Mouse (Mus musculus): ENCODE results near the gene Snx3. TPM values are rescaled to one million over a fixed set of nuclear protein-coding genes. Genes with fewer than 3 reads are reported as not detected.

Snx3 gene
- polyA plus RNA-seq, 1 experiment = 328 TPM

DNA sequence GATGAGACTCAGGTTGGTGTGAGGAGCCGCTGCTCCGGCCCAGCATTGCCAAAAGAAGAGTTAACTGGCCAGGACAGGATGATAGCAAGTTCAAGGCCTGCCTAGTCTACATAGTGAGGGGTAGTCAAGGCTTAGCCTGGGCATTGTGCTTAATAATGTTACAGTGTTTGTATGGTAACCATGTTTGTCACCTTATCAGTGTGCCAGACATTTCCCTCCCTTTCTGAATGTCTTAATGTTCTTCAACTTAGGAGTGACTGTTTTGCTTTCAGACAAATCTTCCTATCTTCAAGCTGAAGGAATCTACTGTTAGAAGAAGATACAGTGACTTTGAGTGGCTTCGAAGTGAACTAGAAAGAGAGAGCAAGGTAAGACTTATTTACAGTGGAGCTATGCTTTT is 23.9 kb downstream of the Snx3 start:
- TF ChIP-seq CTCF (IDR thresholded peaks at IDR 0.05; ENCODE audit: low read depth, low read length) = no peak
- no peak for TF ChIP-seq POLR2A (IDR thresholded peaks at IDR 0.05; ENCODE audit: borderline replicate concordance, low read depth, low read length)
- Histone ChIP-seq H3K4me1 (ENCODE audit: control insufficient read depth, insufficient read depth, low read length) (peaks cover 3% of the 10 kb centered on the region), H3K27ac (ENCODE audit: insufficient read depth, low read depth, low read length) (no peak overlapping the region), H3K4me3 (ENCODE audit: insufficient read depth, low read length) (no peak overlapping the region)

DNA sequence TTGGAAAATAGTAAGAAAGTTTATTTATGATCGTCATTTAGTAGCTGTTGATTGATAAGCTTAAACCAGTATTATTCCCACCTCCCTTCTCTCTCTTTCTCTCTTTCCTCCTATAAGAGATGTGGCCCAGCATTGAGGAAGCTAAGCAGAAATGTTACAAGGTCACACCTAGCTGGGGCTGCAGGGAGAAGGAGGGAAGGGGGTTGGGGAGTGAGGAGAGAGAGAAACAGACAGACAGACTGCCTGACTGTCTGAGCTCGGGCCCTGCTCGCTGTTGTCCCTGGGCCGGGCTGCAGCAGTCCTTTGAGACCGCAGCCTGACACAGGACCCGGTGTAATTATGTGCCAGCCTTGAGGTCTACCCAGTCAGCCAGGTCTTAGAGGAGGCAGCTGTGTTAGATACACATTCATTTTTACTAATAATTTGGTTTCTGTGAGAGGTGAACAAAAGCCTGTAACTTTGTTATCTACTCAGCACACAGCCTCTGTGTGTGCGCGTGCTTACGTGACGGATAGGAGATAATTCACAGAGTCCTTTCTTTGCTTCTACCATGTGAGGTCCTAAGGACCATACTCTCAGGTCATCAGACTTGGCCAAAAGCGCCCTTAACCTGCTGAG is 32.1 kb downstream of the Snx3 start:
- H3K27ac ChIP-seq (ENCODE audit: insufficient read depth, low read depth, low read length) = no peak overlapping the region
- H3K4me1 ChIP-seq (ENCODE audit: control insufficient read depth, insufficient read depth, low read length) = no peaks in the 10 kb centered on the region
- no peak overlapping the region for H3K4me3 ChIP-seq (ENCODE audit: insufficient read depth, low read length)
- no peak for TF ChIP-seq POLR2A (IDR thresholded peaks at IDR 0.05; ENCODE audit: borderline replicate concordance, low read depth, low read length)
- TF ChIP-seq CTCF (IDR thresholded peaks at IDR 0.05; ENCODE audit: low read depth, low read length) = no peak

DNA sequence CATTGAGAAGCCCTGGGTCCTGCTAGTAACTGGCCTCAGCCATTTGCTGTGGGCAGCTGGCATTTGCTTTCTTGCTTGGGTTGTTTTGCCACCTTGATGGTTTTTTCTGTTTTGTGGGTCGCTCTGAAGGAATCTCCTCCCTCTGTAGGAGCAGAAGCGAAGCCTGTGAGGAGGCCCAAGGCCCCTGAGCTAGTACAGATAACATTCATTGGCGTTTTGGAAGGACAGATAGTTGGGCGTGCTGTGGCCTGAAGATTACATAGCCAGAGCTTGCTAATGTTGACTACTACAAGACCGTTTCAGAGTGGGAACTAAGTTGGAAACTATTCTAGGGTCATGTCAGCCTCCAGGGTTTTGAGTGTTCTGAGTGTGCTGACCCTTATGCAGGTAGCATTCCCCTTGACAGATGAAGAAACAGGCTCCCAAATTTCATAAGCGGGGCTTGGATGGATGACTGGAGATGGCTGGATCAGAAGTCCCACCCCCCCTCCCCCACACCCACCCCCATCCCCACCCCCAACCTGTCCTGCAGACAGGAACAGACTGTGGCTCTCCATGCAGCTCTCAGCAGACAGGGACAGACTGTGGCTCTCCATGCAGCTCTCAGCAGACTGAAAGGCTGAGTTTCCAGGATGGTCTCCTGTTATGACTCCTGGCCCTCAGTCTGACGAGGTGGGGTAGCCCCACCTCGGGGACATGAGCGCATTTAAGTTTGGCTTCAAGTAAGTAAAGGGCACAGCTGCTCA is 35.9 kb downstream of the Snx3 start:
- no peak overlapping the region for H3K27ac ChIP-seq (ENCODE audit: insufficient read depth, low read depth, low read length)
- TF ChIP-seq CTCF (IDR thresholded peaks at IDR 0.05; ENCODE audit: low read depth, low read length) (no peak), POLR2A (IDR thresholded peaks at IDR 0.05; ENCODE audit: borderline replicate concordance, low read depth, low read length) (no peak)
- no peaks in the 10 kb centered on the region for H3K4me1 ChIP-seq (ENCODE audit: control insufficient read depth, insufficient read depth, low read length)
- no peak overlapping the region for H3K4me3 ChIP-seq (ENCODE audit: insufficient read depth, low read length)

DNA sequence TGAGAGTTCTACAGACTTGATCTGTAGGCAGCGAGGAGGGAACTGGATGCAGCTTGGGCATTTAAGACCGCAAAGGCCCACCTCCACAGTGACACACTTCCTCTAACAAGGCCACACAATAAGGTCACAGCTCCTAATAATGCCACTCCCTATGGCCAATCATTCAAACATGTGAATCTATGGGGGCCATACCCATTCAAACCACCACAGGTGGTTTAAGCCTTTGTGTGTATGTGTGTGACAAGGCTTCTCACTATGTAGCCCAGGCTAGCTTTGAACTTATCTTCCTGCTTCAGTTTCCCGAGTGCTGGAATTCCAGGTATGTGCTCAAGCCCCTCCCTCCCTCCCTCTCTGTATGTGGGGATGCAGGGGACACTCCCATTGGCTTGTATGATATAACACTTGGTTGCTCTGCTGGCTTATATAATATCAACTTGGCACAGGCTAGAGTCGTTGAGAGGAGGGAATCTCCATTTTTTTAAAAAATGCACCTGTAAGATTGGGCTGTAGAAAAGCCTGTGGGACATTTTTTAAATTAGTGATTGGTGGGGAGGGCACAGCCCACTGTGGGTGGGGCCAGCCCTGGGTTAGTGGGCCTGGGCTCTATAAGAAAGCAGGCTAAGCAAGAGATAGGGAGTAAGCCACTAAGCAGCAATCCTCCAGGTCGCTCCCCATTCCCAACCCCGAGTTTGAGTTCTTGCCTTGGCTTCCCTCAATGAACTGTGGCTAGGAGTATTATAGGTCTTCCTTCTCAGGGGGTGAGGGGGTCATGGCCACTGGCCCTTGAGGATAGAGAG is 44.1 kb downstream of the Snx3 start:
- TF ChIP-seq POLR2A (IDR thresholded peaks at IDR 0.05; ENCODE audit: borderline replicate concordance, low read depth, low read length) (no peak), CTCF (IDR thresholded peaks at IDR 0.05; ENCODE audit: low read depth, low read length) (no peak)
- no peak overlapping the region for H3K27ac ChIP-seq (ENCODE audit: insufficient read depth, low read depth, low read length)
- no peaks in the 10 kb centered on the region for H3K4me1 ChIP-seq (ENCODE audit: control insufficient read depth, insufficient read depth, low read length)
- H3K4me3 ChIP-seq (ENCODE audit: insufficient read depth, low read length) = no peak overlapping the region

DNA sequence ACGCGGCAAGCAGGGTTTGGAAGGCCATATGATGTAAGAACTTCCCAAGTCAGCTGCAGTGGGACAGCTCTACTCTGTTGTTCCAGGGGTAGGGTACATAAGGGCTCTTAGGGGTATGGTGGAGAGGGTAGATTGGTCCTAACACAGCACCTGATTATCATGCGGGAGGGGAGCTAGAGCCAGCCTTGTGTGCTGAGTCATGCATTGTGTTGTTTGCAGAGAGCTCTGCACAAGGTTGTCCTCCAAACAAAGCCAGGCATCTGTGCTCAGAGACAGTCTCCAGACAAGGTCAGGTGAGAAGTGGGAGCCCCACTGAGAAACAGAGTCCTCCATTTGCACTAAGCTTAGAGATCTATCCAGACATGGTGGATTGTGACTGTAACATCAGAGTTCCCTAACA is 44.7 kb downstream of the Snx3 start:
- no peak for TF ChIP-seq CTCF (IDR thresholded peaks at IDR 0.05; ENCODE audit: low read depth, low read length)
- TF ChIP-seq POLR2A (IDR thresholded peaks at IDR 0.05; ENCODE audit: borderline replicate concordance, low read depth, low read length) = no peak
- H3K4me3 ChIP-seq (ENCODE audit: insufficient read depth, low read length) = no peak overlapping the region
- H3K27ac ChIP-seq (ENCODE audit: insufficient read depth, low read depth, low read length) = no peak overlapping the region
- no peaks in the 10 kb centered on the region for H3K4me1 ChIP-seq (ENCODE audit: control insufficient read depth, insufficient read depth, low read length)

DNA sequence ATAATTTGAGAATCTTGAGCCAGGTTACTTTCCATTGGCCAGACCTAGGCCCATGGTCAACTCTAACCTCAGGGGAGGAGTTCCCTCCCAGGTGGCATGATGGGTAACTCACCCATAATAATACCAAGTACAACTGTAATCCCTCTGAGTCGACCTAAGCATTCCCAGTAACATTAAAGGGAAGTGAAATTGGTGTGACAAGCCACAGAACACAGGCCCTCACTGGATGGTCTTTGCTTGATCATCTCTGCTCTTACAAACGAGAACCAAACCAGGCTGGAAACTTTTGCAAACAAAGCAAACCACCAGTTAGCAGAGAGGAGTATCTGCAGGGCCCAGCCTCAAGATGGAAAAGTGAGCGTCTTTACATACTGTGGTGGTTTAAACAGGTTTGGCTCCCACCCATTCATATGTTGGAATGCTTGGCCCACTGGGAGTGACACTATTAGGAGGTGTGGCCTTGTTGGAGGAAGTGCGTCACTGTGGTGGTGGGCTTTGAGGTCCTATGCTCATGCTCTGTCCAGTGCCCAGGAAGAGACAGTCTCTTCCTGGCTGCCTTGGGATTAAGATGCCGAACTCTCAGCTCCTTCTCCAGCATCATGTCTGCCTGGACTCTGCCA is 57.9 kb downstream of the Snx3 start:
- no peak overlapping the region for H3K4me3 ChIP-seq (ENCODE audit: insufficient read depth, low read length)
- TF ChIP-seq CTCF (IDR thresholded peaks at IDR 0.05; ENCODE audit: low read depth, low read length) = no peak
- no peak for TF ChIP-seq POLR2A (IDR thresholded peaks at IDR 0.05; ENCODE audit: borderline replicate concordance, low read depth, low read length)
- no peaks in the 10 kb centered on the region for H3K4me1 ChIP-seq (ENCODE audit: control insufficient read depth, insufficient read depth, low read length)
- H3K27ac ChIP-seq (ENCODE audit: insufficient read depth, low read depth, low read length) = no peak overlapping the region

DNA sequence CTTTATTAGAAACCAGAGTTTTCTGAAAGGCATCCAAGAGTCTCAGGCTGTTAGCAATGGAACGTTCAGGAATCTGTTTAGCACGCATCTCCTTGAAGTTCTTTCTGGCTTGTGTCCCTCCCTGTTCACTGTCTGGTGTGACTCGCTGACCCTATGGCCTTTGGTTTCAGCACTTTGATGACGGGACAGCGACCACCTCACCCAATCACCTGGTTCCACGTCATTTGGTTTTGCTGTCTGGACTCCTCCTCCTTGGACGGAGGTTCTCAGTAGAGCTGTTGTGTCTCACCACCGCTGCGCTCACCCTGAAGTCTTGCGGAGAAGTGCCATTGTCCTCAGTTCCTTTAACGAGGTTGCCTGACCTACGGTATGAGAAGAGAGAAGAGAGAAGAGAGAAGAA is 60.4 kb downstream of the Snx3 start:
- Histone ChIP-seq H3K4me3 (ENCODE audit: insufficient read depth, low read length) (no peak overlapping the region), H3K27ac (ENCODE audit: insufficient read depth, low read depth, low read length) (no peak overlapping the region), H3K4me1 (ENCODE audit: control insufficient read depth, insufficient read depth, low read length) (no peaks in the 10 kb centered on the region)
- TF ChIP-seq POLR2A (IDR thresholded peaks at IDR 0.05; ENCODE audit: borderline replicate concordance, low read depth, low read length) (no peak), CTCF (IDR thresholded peaks at IDR 0.05; ENCODE audit: low read depth, low read length) (no peak)

DNA sequence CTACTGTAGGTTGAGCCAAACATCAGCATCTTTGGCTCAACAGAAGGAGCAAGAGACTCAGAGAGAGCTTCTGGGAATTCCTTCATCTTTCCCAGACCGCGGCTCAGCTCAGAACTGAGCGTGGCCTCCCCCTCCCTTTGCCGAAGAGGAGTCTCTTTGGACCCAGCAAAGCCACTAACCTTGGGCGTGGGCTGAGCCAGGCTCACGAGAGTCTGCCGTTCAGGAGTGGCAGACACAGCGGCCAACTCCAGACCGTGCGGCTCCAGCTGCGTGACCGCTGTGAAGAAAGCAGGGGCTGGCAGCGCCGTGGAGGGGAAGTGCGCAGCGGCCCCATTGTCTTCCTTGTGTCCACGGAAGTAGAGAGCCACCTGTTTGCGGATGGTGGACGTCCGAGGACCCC is 70.7 kb downstream of the Snx3 start:
- Histone ChIP-seq H3K27ac (ENCODE audit: insufficient read depth, low read depth, low read length) (no peak overlapping the region), H3K4me1 (ENCODE audit: control insufficient read depth, insufficient read depth, low read length) (no peaks in the 10 kb centered on the region), H3K4me3 (ENCODE audit: insufficient read depth, low read length) (no peak overlapping the region)
- TF ChIP-seq CTCF (IDR thresholded peaks at IDR 0.05; ENCODE audit: low read depth, low read length) (no peak), POLR2A (IDR thresholded peaks at IDR 0.05; ENCODE audit: borderline replicate concordance, low read depth, low read length) (no peak)

DNA sequence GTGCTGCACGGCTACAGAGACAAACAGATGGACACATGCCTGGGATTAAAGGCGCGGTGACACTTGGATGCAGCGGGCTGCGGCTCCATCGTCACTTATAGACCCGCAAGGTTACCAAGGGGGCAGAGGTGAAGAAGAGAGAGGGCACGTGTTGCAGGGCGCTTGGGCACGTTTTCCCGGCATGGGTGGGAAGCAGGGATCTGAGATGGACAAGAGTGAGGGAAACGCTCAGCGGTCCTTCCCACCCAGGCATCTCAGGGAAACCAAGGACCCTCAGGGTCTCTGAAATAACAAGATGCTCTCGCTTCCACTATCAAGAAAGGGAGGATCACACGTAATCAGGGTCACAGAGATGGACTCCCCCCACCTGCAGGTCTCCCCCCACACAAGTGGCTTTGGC is 71.1 kb downstream of the Snx3 start:
- Histone ChIP-seq H3K4me3 (ENCODE audit: insufficient read depth, low read length) (no peak overlapping the region), H3K27ac (ENCODE audit: insufficient read depth, low read depth, low read length) (no peak overlapping the region), H3K4me1 (ENCODE audit: control insufficient read depth, insufficient read depth, low read length) (no peaks in the 10 kb centered on the region)
- TF ChIP-seq POLR2A (IDR thresholded peaks at IDR 0.05; ENCODE audit: borderline replicate concordance, low read depth, low read length) = no peak
- TF ChIP-seq CTCF (IDR thresholded peaks at IDR 0.05; ENCODE audit: low read depth, low read length) = no peak

All from bone marrow macrophage, adult 2 months (primary cell).